Comparison of ENCODE assay signal across 8 mouse cellular contexts in the genomic region with DNA sequence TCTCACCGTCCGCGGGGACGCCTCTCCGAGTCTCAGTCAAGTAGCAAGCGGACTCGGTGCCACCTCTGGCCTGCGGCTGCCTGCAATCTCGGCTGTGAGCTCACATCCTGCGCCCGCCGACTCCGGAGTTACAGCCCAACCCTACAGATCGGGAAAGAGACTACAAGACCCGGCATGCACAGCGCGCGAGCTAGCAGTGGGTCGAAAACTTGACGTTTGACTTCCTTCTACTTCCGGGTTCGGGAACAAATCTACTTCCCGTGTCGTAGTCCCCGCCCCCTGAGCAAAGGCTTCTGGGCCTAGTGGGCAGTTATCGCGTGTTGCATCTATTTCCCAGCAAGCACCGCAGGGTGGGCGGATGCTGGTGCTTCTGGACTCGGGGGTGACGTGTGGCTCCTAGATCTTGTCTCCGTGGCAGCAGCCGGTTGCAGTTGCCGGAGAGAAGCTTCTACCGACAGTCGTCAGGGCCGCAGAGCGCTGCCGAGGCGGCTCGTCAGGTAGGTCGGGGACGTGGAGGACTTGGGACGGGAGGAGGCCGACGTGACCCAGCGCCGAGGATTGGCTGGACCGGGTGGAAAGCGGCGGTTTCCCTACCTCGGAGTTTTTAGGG. TPM values are rescaled to one million over a fixed set of nuclear protein-coding genes. Genes with fewer than 3 reads are reported as not detected.
A peak's percentile ranks its signal among the peaks of the same experiment; 100 is the strongest.
DNase-seq lines count a peak whose midpoint lies in the region; ATAC-seq lines count a peak whose summit lies in the region.

A gene (minus strand): TSS at position 253 of the 610 bp plus-strand sequence.
A gene (plus strand): TSS at position 282 of the 610 bp plus-strand sequence.

- H3K36me3 ChIP-seq in intestine, embryonic 14.5 days (ENCODE audit: control insufficient read depth, insufficient read depth, low read length) = peaks cover 30% of the 10 kb centered on the region

- H3K27ac ChIP-seq in intestine, embryonic 14.5 days (ENCODE audit: low read depth) = peak within 1 kb of the TSS; percentile 79

- under 1% methylated on average over 52 of the region's 52 CpGs for WGBS in intestine, embryonic 14.5 days

- DNase-seq in adrenal gland, adult 18-20 months (ENCODE audit: low spot score in 2 of 2) = peak; percentile 91
- DNase-seq in embryo, embryonic 11 days = peak; percentile 99
- peak; percentile 98 for DNase-seq in gastrocnemius, postnatal 25 days
- peak; percentile 95 for DNase-seq in intestine, embryonic 14.5 days (ENCODE audit: low spot score)
- peak; percentile 98 to 99 for DNase-seq in left cerebral cortex, postnatal 14 days (ENCODE audit: low spot score in 2 of 2)
- DNase-seq in mesoderm, embryonic 11.5 days (ENCODE audit: low read depth, low spot score) = peak; percentile 99
- DNase-seq in right cerebral cortex, postnatal 36 days (ENCODE audit: low spot score in 2 of 2) = peak; percentile 99
- DNase-seq in yolk sac, embryonic 10.5 days (ENCODE audit: low spot score) = peak; percentile 99

- H3K27me3 ChIP-seq in intestine, embryonic 14.5 days (replicated peaks; ENCODE audit: control insufficient read depth, insufficient read depth, low read length) = no peaks in the 10 kb centered on the region

- H3K9me3 ChIP-seq in intestine, embryonic 14.5 days (ENCODE audit: control insufficient read depth, low read length) = no peaks in the 10 kb centered on the region

- H3K4me2 ChIP-seq in intestine, embryonic 14.5 days (ENCODE audit: low read length) = peak within 1 kb of the TSS; percentile 90

- intact Hi-C loops in left cerebral cortex, postnatal 14 days (cut with DNase I) = no loop called here

- peak within 1 kb of the TSS; percentile 79 for H3K4me3 ChIP-seq in intestine, embryonic 14.5 days (ENCODE audit: low read depth, low read length)

- H3K4me1 ChIP-seq in intestine, embryonic 14.5 days (replicated peaks; ENCODE audit: control insufficient read depth, insufficient read depth, low read length) = peaks cover 22% of the 10 kb centered on the region

- H3K9ac ChIP-seq in intestine, embryonic 14.5 days (ENCODE audit: low read length) = peak within 1 kb of the TSS; percentile 88

- peak; percentile 95 for ATAC-seq in intestine, embryonic 14.5 days (replicated peaks; ENCODE audit: low FRiP score, low TSS enrichment, low read depth)

RNA-seq across cellular contexts. Expression of the first gene that starts in this region (rescaled TPM):
- total RNA-seq in adrenal gland, adult 18-20 months (2021) = 10 to 100 TPM; 38.3 to 43.0 TPM
- total RNA-seq in gastrocnemius, postnatal 25 days (2021) = 10 to 100 TPM; 35.9 to 38.0 TPM
- polyA plus RNA-seq in intestine, embryonic 14.5 days (2014; fragmentation: Nextera tagmentation; extraction: Ambion mirVana) = 83.3 and 86.7 TPM in 2 replicates
- total RNA-seq in left cerebral cortex, postnatal 14 days (2021) = 10 to 100 TPM; 42.8 to 46.0 TPM

RNA-seq across cellular contexts. Expression of the second gene that starts in this region (rescaled TPM):
- 10 to 100 TPM; 91.4 to 96.0 TPM for total RNA-seq in adrenal gland, adult 18-20 months (2021)
- 10 to 100 TPM; 21.4 to 21.7 TPM for total RNA-seq in gastrocnemius, postnatal 25 days (2021)
- polyA plus RNA-seq in intestine, embryonic 14.5 days (2014; fragmentation: Nextera tagmentation; extraction: Ambion mirVana) = 117 and 123 TPM in 2 replicates
- total RNA-seq in left cerebral cortex, postnatal 14 days (2021) = 10 to 100 TPM; 83.0 to 87.6 TPM

Comparison
In these comparisons a context has a peak if more than half of its experiments do, and no peak if none do; other contexts are left out.
1. Peak in every context shown above with its lines: DNase-seq, ATAC-seq, H3K4me3 ChIP-seq and H3K27ac ChIP-seq.